Mouse (Mus musculus) adrenal gland, adult 18-20 months (tissue): Measurements from ENCODE around the gene Rab6a. TPM values are rescaled to one million over a fixed set of nuclear protein-coding genes. Genes with fewer than 3 reads are reported as not detected.

Experiments
- DNase-seq, 2 experiments: peaks; one replicate each; pipeline ENCODE4 v3.0.0; 2021 to 2022; ENCODE audit warnings: low spot score in 2 of 2
- total RNA-seq, 2 experiments: library from RNA; stranded (reverse); gene quantifications; 1 replicate in 1 of 2; 2 replicates in 1 of 2; pipeline ENCODE4 v1.2.3; 2021

Gene Rab6a
- total RNA-seq, 2 experiments from 2014 or later: 81.1 to 81.4 TPM

- DNase-seq: no peak
Measured at GRCm38 (mm10) chr7:100678948-100679880, 72.0 kb downstream of the Rab6a start.

DNA sequence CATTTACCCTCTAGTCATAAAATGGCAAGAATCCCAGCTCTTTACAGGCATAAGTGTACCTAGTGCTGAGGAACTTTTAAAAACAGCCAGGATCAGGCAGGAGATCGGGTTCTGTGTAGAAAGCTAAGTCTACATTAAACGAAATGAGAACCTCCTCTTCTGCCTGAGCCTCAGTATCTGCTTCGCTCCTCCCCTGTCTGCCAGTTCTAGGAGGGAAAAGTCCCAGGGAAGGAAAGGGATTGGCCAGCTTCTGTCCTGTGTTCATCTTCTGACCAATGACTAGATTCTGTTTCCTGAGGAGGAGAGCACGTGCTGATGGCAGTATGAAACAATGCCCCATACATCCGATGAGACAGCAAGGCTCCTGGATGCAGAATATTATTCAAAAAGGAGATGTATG lies 73.9 kb downstream of the Rab6a start:
- no peak for DNase-seq

GRCm38 (mm10) chr7:100683241-100683640 lies 76.0 kb downstream of the Rab6a start:
- no peak for DNase-seq

DNA sequence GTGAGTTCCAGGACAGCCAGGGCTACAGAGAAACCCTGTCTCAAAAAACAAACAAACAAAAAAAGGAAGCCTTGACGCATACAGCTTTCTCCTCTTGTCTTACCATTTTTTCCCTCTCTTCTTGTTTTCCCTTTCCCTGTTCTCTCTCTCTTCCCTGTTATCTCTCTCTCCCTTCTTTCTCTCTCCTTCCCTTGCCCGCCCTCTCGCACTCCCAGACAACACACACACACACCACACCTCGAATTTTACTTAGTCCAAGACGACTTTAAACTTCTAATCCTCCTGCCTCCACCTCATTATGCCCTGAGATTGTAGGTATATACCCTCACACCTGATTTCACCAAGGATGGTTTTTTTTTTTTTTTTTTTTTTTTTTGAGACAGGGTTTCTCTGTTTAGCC lies 76.9 kb downstream of the Rab6a start:
- DNase-seq: no peak

GRCm38 (mm10) chr7:100684538-100684937 lies 77.3 kb downstream of the Rab6a start:
- peak; percentile 43 for DNase-seq

- peak; percentile 77 to 80 for DNase-seq
Measured at GRCm38 (mm10) chr7:100685061-100686030, 78.1 kb downstream of the Rab6a start.

- no peak for DNase-seq
Measured at GRCm38 (mm10) chr7:100688471-100688870, 81.3 kb downstream of the Rab6a start.

Other genes starting within 250 kb of the Rab6a start
- 10 to 100 TPM; 17.4 to 20.2 TPM for gene C2cd3, start 235.2 kb upstream of the Rab6a start, total RNA-seq
- 10 to 100 TPM; 74.6 to 77.5 TPM for gene Ppme1, start 235.1 kb upstream of the Rab6a start, total RNA-seq
- 10 to 100 TPM; 19.5 to 30.1 TPM for gene Ucp3, start 134.4 kb upstream of the Rab6a start, total RNA-seq
- 100 to 1,000 TPM; 218 to 286 TPM for gene Ucp2, start 114.1 kb upstream of the Rab6a start, total RNA-seq
- under 1 TPM in 1 of 2 experiments, not detected in 1; 0.83 TPM for gene Dnajb13, start 92.5 kb upstream of the Rab6a start, total RNA-seq
- 10 to 100 TPM in 1 of 2 experiments, 1 to 10 TPM in 1; 8.6 to 13.2 TPM for gene Coa4, start 70.3 kb upstream of the Rab6a start, total RNA-seq
- 10 to 100 TPM; 53.7 to 73.3 TPM for gene Mrpl48, start 891 bp downstream of the Rab6a start, total RNA-seq
- 1 to 10 TPM; 2.9 to 5.2 TPM for gene Plekhb1, start 55.0 kb downstream of the Rab6a start, total RNA-seq
- gene Fam168a, start 99.2 kb downstream of the Rab6a start, total RNA-seq: 10 to 100 TPM; 48.1 to 48.4 TPM